Mouse (Mus musculus): ENCODE measurements at regions not wholly inside any gene's neighbourhood (a gene's known extent, or its start where the extent isn't known, plus 50 kb on each side); places are given as distances from the start of the nearest gene placed in this dataset.

GRCm38 (mm10) chr7:95710088-95710487, 461.0 kb upstream of the Tenm4 start:
- Histone ChIP-seq H3K4me1 (replicated peaks; ENCODE audit: low read depth, low read length) (no peaks in the 10 kb centered on the region), H3K27me3 (ENCODE audit: insufficient read depth, low read length) (no peaks in the 10 kb centered on the region), H3K36me3 (ENCODE audit: insufficient read depth, low read length) (no peaks in the 10 kb centered on the region), H3K9me3 (ENCODE audit: low read length) (no peaks in the 10 kb centered on the region), H3K4me3 (replicated peaks; ENCODE audit: low read length) (no peak overlapping the region)
- TF ChIP-seq NANOG (IDR thresholded peaks at IDR 0.05; ENCODE audit: borderline replicate concordance, low read length) (no peak), CTCF (conservative IDR thresholded peaks at IDR 0.05; ENCODE audit: low read length) (no peak), POU5F1 (IDR thresholded peaks at IDR 0.05; ENCODE audit: borderline replicate concordance, low read length) (no peak)

GRCm38 (mm10) chr7:95720083-95720482, 451.0 kb upstream of the Tenm4 start:
- no peaks in the 10 kb centered on the region for H3K27me3 ChIP-seq (ENCODE audit: insufficient read depth, low read length)
- no peak overlapping the region for H3K4me3 ChIP-seq (replicated peaks; ENCODE audit: low read length)
- H3K9me3 ChIP-seq (ENCODE audit: low read length), result no peaks in the 10 kb centered on the region
- H3K36me3 ChIP-seq (ENCODE audit: insufficient read depth, low read length), result no peaks in the 10 kb centered on the region
- H3K4me1 ChIP-seq (replicated peaks; ENCODE audit: low read depth, low read length), result no peaks in the 10 kb centered on the region
- TF ChIP-seq CTCF (conservative IDR thresholded peaks at IDR 0.05; ENCODE audit: low read length) (no peak), POU5F1 (IDR thresholded peaks at IDR 0.05; ENCODE audit: borderline replicate concordance, low read length) (no peak), NANOG (IDR thresholded peaks at IDR 0.05; ENCODE audit: borderline replicate concordance, low read length) (no peak; the same call in 1 of the 2 replicates)

- Histone ChIP-seq H3K4me1 (replicated peaks; ENCODE audit: low read depth, low read length) (no peaks in the 10 kb centered on the region), H3K36me3 (ENCODE audit: insufficient read depth, low read length) (no peaks in the 10 kb centered on the region), H3K27me3 (ENCODE audit: insufficient read depth, low read length) (no peaks in the 10 kb centered on the region; the same call in 1 of the 2 replicates), H3K9me3 (ENCODE audit: low read length) (no peaks in the 10 kb centered on the region), H3K4me3 (replicated peaks; ENCODE audit: low read length) (no peak overlapping the region)
- TF ChIP-seq POU5F1 (IDR thresholded peaks at IDR 0.05; ENCODE audit: borderline replicate concordance, low read length) (no peak), NANOG (IDR thresholded peaks at IDR 0.05; ENCODE audit: borderline replicate concordance, low read length) (no peak), CTCF (conservative IDR thresholded peaks at IDR 0.05; ENCODE audit: low read length) (no peak)
These were observed 445.1 kb upstream of the Tenm4 start for GRCm38 (mm10) chr7:95725716-95726487.

- Histone ChIP-seq H3K36me3 (ENCODE audit: insufficient read depth, low read length) (no peaks in the 10 kb centered on the region), H3K9me3 (ENCODE audit: low read length) (peaks cover 6% of the 10 kb centered on the region; the same call in 1 of the 2 replicates), H3K27me3 (ENCODE audit: insufficient read depth, low read length) (0 out of 2 replicates have a peak, but pooled peaks cover 5% of the 10 kb centered on the region), H3K4me3 (replicated peaks; ENCODE audit: low read length) (no peak overlapping the region), H3K4me1 (replicated peaks; ENCODE audit: low read depth, low read length) (no peaks in the 10 kb centered on the region)
- TF ChIP-seq CTCF (conservative IDR thresholded peaks at IDR 0.05; ENCODE audit: low read length) (no peak), NANOG (IDR thresholded peaks at IDR 0.05; ENCODE audit: borderline replicate concordance, low read length) (no peak), POU5F1 (IDR thresholded peaks at IDR 0.05; ENCODE audit: borderline replicate concordance, low read length) (no peak)
These were observed 437.2 kb upstream of the Tenm4 start for GRCm38 (mm10) chr7:95733807-95734206.

GRCm38 (mm10) chr7:95734587-95734986, 436.5 kb upstream of the Tenm4 start:
- no peak overlapping the region for H3K4me3 ChIP-seq (replicated peaks; ENCODE audit: low read length)
- TF ChIP-seq CTCF (conservative IDR thresholded peaks at IDR 0.05; ENCODE audit: low read length) (no peak), POU5F1 (IDR thresholded peaks at IDR 0.05; ENCODE audit: borderline replicate concordance, low read length) (no peak), NANOG (IDR thresholded peaks at IDR 0.05; ENCODE audit: borderline replicate concordance, low read length) (no peak)
- H3K4me1 ChIP-seq (replicated peaks; ENCODE audit: low read depth, low read length), result no peaks in the 10 kb centered on the region
- H3K9me3 ChIP-seq (ENCODE audit: low read length), result peaks cover 6% of the 10 kb centered on the region; the same call in 1 of the 2 replicates
- H3K36me3 ChIP-seq (ENCODE audit: insufficient read depth, low read length), result no peaks in the 10 kb centered on the region
- H3K27me3 ChIP-seq (ENCODE audit: insufficient read depth, low read length), result 0 out of 2 replicates have a peak, but pooled peaks cover 5% of the 10 kb centered on the region

- no peak overlapping the region for H3K4me3 ChIP-seq (replicated peaks; ENCODE audit: low read length)
- no peaks in the 10 kb centered on the region for H3K36me3 ChIP-seq (ENCODE audit: insufficient read depth, low read length)
- H3K4me1 ChIP-seq (replicated peaks; ENCODE audit: low read depth, low read length), result no peaks in the 10 kb centered on the region
- 0 out of 2 replicates have a peak, but pooled peaks cover 4% of the 10 kb centered on the region for H3K27me3 ChIP-seq (ENCODE audit: insufficient read depth, low read length)
- TF ChIP-seq CTCF (conservative IDR thresholded peaks at IDR 0.05; ENCODE audit: low read length), result no peak
- peaks cover 6% of the 10 kb centered on the region; the same call in 1 of the 2 replicates for H3K9me3 ChIP-seq (ENCODE audit: low read length)
These were observed 434.3 kb upstream of the Tenm4 start for GRCm38 (mm10) chr7:95736716-95737115.

GRCm38 (mm10) chr7:95738725-95739245, 432.3 kb upstream of the Tenm4 start:
- TF ChIP-seq POU5F1 (IDR thresholded peaks at IDR 0.05; ENCODE audit: borderline replicate concordance, low read length), result no peak
- no peak for TF ChIP-seq NANOG (IDR thresholded peaks at IDR 0.05; ENCODE audit: borderline replicate concordance, low read length)
- Histone ChIP-seq H3K9me3 (ENCODE audit: low read length) (peaks cover 6% of the 10 kb centered on the region; the same call in 1 of the 2 replicates), H3K4me1 (replicated peaks; ENCODE audit: low read depth, low read length) (no peaks in the 10 kb centered on the region), H3K36me3 (ENCODE audit: insufficient read depth, low read length) (no peaks in the 10 kb centered on the region), H3K27me3 (ENCODE audit: insufficient read depth, low read length) (no peaks in the 10 kb centered on the region), H3K4me3 (replicated peaks; ENCODE audit: low read length) (no peak overlapping the region)

- Histone ChIP-seq H3K36me3 (ENCODE audit: insufficient read depth, low read length) (no peaks in the 10 kb centered on the region), H3K27me3 (ENCODE audit: insufficient read depth, low read length) (no peaks in the 10 kb centered on the region), H3K4me3 (replicated peaks; ENCODE audit: low read length) (no peak overlapping the region), H3K9me3 (ENCODE audit: low read length) (peaks cover 6% of the 10 kb centered on the region; the same call in 1 of the 2 replicates), H3K4me1 (replicated peaks; ENCODE audit: low read depth, low read length) (no peaks in the 10 kb centered on the region)
- TF ChIP-seq POU5F1 (IDR thresholded peaks at IDR 0.05; ENCODE audit: borderline replicate concordance, low read length), result no peak
- no peak for TF ChIP-seq CTCF (conservative IDR thresholded peaks at IDR 0.05; ENCODE audit: low read length)
These were observed 431.3 kb upstream of the Tenm4 start for GRCm38 (mm10) chr7:95739779-95740178.

All from E14TG2a.4 (cell line).